Mouse (Mus musculus): ENCODE data around the gene Snrnp25. TPM values are rescaled to one million over a fixed set of nuclear protein-coding genes. Genes with fewer than 3 reads are reported as not detected.

The Snrnp25 gene
- total RNA-seq, 1 experiment from 2014 or later: 51.0 TPM

DNA sequence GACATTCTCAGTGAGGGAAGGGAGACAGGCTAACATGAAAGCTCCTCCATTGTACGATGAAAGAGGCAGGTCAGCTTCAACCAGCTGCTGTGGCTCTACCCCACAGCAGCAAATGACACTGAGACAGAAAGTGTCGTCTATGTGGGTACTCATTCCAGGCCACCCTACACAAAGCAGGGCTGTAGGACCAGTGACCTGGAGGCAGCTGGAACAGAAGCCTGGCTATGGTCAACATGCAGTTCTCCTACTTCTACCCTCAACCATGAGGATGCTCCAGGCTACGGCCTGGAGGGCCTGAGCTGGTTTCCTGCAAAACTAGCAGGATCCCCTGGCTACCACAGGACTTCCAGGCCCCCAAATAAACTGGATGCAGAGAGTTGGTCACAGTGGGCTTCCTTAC, 51.4 kb downstream of the Snrnp25 start:
- no peak for ATAC-seq (replicated peaks in 1 of 2; ENCODE audit: insufficient read depth in 1 of 2, low FRiP score in 2 of 2, low TSS enrichment in 1 of 2, low read depth in 1 of 2, poor library complexity in 2 of 2, severe bottlenecking in 2 of 2)

Other genes starting within 250 kb of the Snrnp25 start
- not detected in 2 replicates for gene 4930524B15Rik, start 239.8 kb upstream of the Snrnp25 start, total RNA-seq (2017)
- gene Nsg2, start 205.0 kb upstream of the Snrnp25 start, total RNA-seq (2017): 5.5 and 6.0 TPM in 2 replicates
- gene Il9r, start 5.1 kb upstream of the Snrnp25 start, total RNA-seq (2017): 0.69 and 1.3 TPM in 2 replicates
- 7.0 and 7.5 TPM in 2 replicates for gene Rhbdf1, start 16.9 kb downstream of the Snrnp25 start, total RNA-seq (2017)
- gene Mpg, start 21.1 kb downstream of the Snrnp25 start, total RNA-seq (2017): 10.4 and 14.6 TPM in 2 replicates
- 20.3 and 24.1 TPM in 2 replicates for gene Nprl3, start 62.3 kb downstream of the Snrnp25 start, total RNA-seq (2017)
- gene Hba-x, start 71.0 kb downstream of the Snrnp25 start, total RNA-seq (2017): not detected in 2 replicates
- 9.1 and 14.3 TPM in 2 replicates for gene Hba-a1, start 78.1 kb downstream of the Snrnp25 start, total RNA-seq (2017)
- gene Hbq1b, start 81.5 kb downstream of the Snrnp25 start, total RNA-seq (2017): not detected in 2 replicates
- 60.4 and 104 TPM in 2 replicates for gene Hba-a2, start 91.1 kb downstream of the Snrnp25 start, total RNA-seq (2017)
- not detected in 2 replicates for gene Hbq1a, start 94.7 kb downstream of the Snrnp25 start, total RNA-seq (2017)
- 1.5 and 1.6 TPM in 2 replicates for gene Sh3pxd2b, start 142.4 kb downstream of the Snrnp25 start, total RNA-seq (2017)
- gene Ubtd2, start 250.0 kb downstream of the Snrnp25 start, total RNA-seq (2017): 4.7 and 10.4 TPM in 2 replicates

Measured in hematopoietic stem cell, adult 5-6 weeks (primary cell).